Mouse (Mus musculus) E14TG2a.4 (cell line): ENCODE results near the gene Strbp.

Source experiments
- CTCF ChIP-seq: conservative IDR thresholded peaks from 2 replicates; pipeline ENCODE4 v1.5.1; 2014; ENCODE audit warnings: low read length
- NANOG ChIP-seq: IDR thresholded peaks from 2 replicates; pipeline ENCODE4 v1.6.1; 2014; ENCODE audit warnings: borderline replicate concordance, low read length, mixed read lengths

- TF ChIP-seq CTCF (no peak), NANOG (no peak)
These were observed 237.4 kb downstream of the Strbp start for GRCm38 (mm10) chr2:37466266-37466665.
